Mouse (Mus musculus): Measurements from ENCODE around the gene Piga. TPM values are rescaled to one million over a fixed set of nuclear protein-coding genes. Genes with fewer than 3 reads are reported as not detected.

Piga gene
- polyA plus RNA-seq, 1 experiment from 2014 or later = 17.7 TPM

GRCm38 (mm10) chrX:164440140-164440539 is 20.6 kb downstream of the Piga start:
- DNase-seq (ENCODE audit: low spot score) (no peak), ATAC-seq (replicated peaks; ENCODE audit: low FRiP score) (no peak)
- H3K9ac ChIP-seq (ENCODE audit: low read length) = no peak overlapping the region
- 75% methylated on average over 2 of the region's 2 CpGs for WGBS
- H3K36me3 ChIP-seq (ENCODE audit: control insufficient read depth, insufficient read depth, low read length) = no peaks in the 10 kb centered on the region
- H3K27me3 ChIP-seq (ENCODE audit: control insufficient read depth, insufficient read depth, low read length) = peaks cover 2% of the 10 kb centered on the region; the same call in 1 of the 2 replicates
- H3K4me1 ChIP-seq (replicated peaks; ENCODE audit: control insufficient read depth, insufficient read depth, low read length) = no peaks in the 10 kb centered on the region
- no peaks in the 10 kb centered on the region for H3K9me3 ChIP-seq (ENCODE audit: control insufficient read depth, low read length)
- H3K4me2 ChIP-seq (ENCODE audit: low read depth, low read length, severe bottlenecking) = no peak overlapping the region
- H3K27ac ChIP-seq (ENCODE audit: low read depth, low read length) = no peak overlapping the region
- H3K4me3 ChIP-seq (ENCODE audit: low read depth, low read length) = no peak overlapping the region

- no peak overlapping the region for H3K4me2 ChIP-seq (ENCODE audit: low read depth, low read length, severe bottlenecking)
- DNase-seq (ENCODE audit: low spot score) (no peak), ATAC-seq (replicated peaks; ENCODE audit: low FRiP score) (no peak)
- H3K27me3 ChIP-seq (ENCODE audit: control insufficient read depth, insufficient read depth, low read length) = peaks cover 2% of the 10 kb centered on the region; the same call in 1 of the 2 replicates
- H3K27ac ChIP-seq (ENCODE audit: low read depth, low read length) = no peak overlapping the region
- no peaks in the 10 kb centered on the region for H3K36me3 ChIP-seq (ENCODE audit: control insufficient read depth, insufficient read depth, low read length)
- no peak overlapping the region for H3K4me3 ChIP-seq (ENCODE audit: low read depth, low read length)
- no peaks in the 10 kb centered on the region for H3K4me1 ChIP-seq (replicated peaks; ENCODE audit: control insufficient read depth, insufficient read depth, low read length)
- WGBS = 81% methylated on average over 3 of the region's 3 CpGs
- no peaks in the 10 kb centered on the region for H3K9me3 ChIP-seq (ENCODE audit: control insufficient read depth, low read length)
- no peak overlapping the region for H3K9ac ChIP-seq (ENCODE audit: low read length)
Observed at GRCm38 (mm10) chrX:164440703-164441102, 21.1 kb downstream of the Piga start.

GRCm38 (mm10) chrX:164441306-164441705 is 21.7 kb downstream of the Piga start:
- DNase-seq (ENCODE audit: low spot score) (no peak), ATAC-seq (replicated peaks; ENCODE audit: low FRiP score) (no peak)
- H3K4me1 ChIP-seq (replicated peaks; ENCODE audit: control insufficient read depth, insufficient read depth, low read length) = no peaks in the 10 kb centered on the region
- WGBS = 82% methylated on average over 3 of the region's 3 CpGs
- no peaks in the 10 kb centered on the region for H3K36me3 ChIP-seq (ENCODE audit: control insufficient read depth, insufficient read depth, low read length)
- no peak overlapping the region for H3K4me2 ChIP-seq (ENCODE audit: low read depth, low read length, severe bottlenecking)
- no peak overlapping the region for H3K27ac ChIP-seq (ENCODE audit: low read depth, low read length)
- no peak overlapping the region for H3K9ac ChIP-seq (ENCODE audit: low read length)
- H3K9me3 ChIP-seq (ENCODE audit: control insufficient read depth, low read length) = no peaks in the 10 kb centered on the region
- no peak overlapping the region for H3K4me3 ChIP-seq (ENCODE audit: low read depth, low read length)
- H3K27me3 ChIP-seq (ENCODE audit: control insufficient read depth, insufficient read depth, low read length) = peaks cover 2% of the 10 kb centered on the region; the same call in 1 of the 2 replicates

GRCm38 (mm10) chrX:164445601-164446000 is 26.0 kb downstream of the Piga start:
- Histone ChIP-seq H3K4me2 (ENCODE audit: low read depth, low read length, severe bottlenecking) (no peak overlapping the region), H3K27ac (ENCODE audit: low read depth, low read length) (no peak overlapping the region), H3K27me3 (ENCODE audit: control insufficient read depth, insufficient read depth, low read length) (no peaks in the 10 kb centered on the region; the same call in 1 of the 2 replicates), H3K9me3 (ENCODE audit: control insufficient read depth, low read length) (no peaks in the 10 kb centered on the region), H3K9ac (ENCODE audit: low read length) (no peak overlapping the region), H3K4me1 (replicated peaks; ENCODE audit: control insufficient read depth, insufficient read depth, low read length) (no peaks in the 10 kb centered on the region), H3K36me3 (ENCODE audit: control insufficient read depth, insufficient read depth, low read length) (no peaks in the 10 kb centered on the region), H3K4me3 (ENCODE audit: low read depth, low read length) (no peak overlapping the region)
- ATAC-seq (replicated peaks; ENCODE audit: low FRiP score) (no peak), DNase-seq (ENCODE audit: low spot score) (no peak)
- 85% methylated on average over 12 of the region's 12 CpGs for WGBS

GRCm38 (mm10) chrX:164446106-164446551 is 26.5 kb downstream of the Piga start:
- no peak overlapping the region for H3K4me2 ChIP-seq (ENCODE audit: low read depth, low read length, severe bottlenecking)
- no peaks in the 10 kb centered on the region for H3K9me3 ChIP-seq (ENCODE audit: control insufficient read depth, low read length)
- DNase-seq (ENCODE audit: low spot score) (no peak), ATAC-seq (replicated peaks; ENCODE audit: low FRiP score) (no peak)
- no peaks in the 10 kb centered on the region for H3K36me3 ChIP-seq (ENCODE audit: control insufficient read depth, insufficient read depth, low read length)
- no peak overlapping the region for H3K4me3 ChIP-seq (ENCODE audit: low read depth, low read length)
- H3K27me3 ChIP-seq (ENCODE audit: control insufficient read depth, insufficient read depth, low read length) = no peaks in the 10 kb centered on the region
- 82% methylated on average over 10 of the region's 10 CpGs for WGBS
- H3K9ac ChIP-seq (ENCODE audit: low read length) = no peak overlapping the region
- no peaks in the 10 kb centered on the region for H3K4me1 ChIP-seq (replicated peaks; ENCODE audit: control insufficient read depth, insufficient read depth, low read length)
- no peak overlapping the region for H3K27ac ChIP-seq (ENCODE audit: low read depth, low read length)

- Histone ChIP-seq H3K9me3 (ENCODE audit: control insufficient read depth, low read length) (no peaks in the 10 kb centered on the region), H3K4me1 (replicated peaks; ENCODE audit: control insufficient read depth, insufficient read depth, low read length) (no peaks in the 10 kb centered on the region), H3K36me3 (ENCODE audit: control insufficient read depth, insufficient read depth, low read length) (no peaks in the 10 kb centered on the region), H3K9ac (ENCODE audit: low read length) (no peak overlapping the region), H3K27ac (ENCODE audit: low read depth, low read length) (no peak overlapping the region), H3K4me2 (ENCODE audit: low read depth, low read length, severe bottlenecking) (no peak overlapping the region), H3K27me3 (ENCODE audit: control insufficient read depth, insufficient read depth, low read length) (no peaks in the 10 kb centered on the region), H3K4me3 (ENCODE audit: low read depth, low read length) (no peak overlapping the region)
- ATAC-seq (replicated peaks; ENCODE audit: low FRiP score) = no peak
- 92% methylated on average over 9 of the region's 9 CpGs for WGBS
- no peak for DNase-seq (ENCODE audit: low spot score)
Observed at GRCm38 (mm10) chrX:164446835-164447681, 27.5 kb downstream of the Piga start.

GRCm38 (mm10) chrX:164447682-164448071 is 28.1 kb downstream of the Piga start:
- no peak overlapping the region for H3K27ac ChIP-seq (ENCODE audit: low read depth, low read length)
- no peaks in the 10 kb centered on the region for H3K4me1 ChIP-seq (replicated peaks; ENCODE audit: control insufficient read depth, insufficient read depth, low read length)
- H3K36me3 ChIP-seq (ENCODE audit: control insufficient read depth, insufficient read depth, low read length) = no peaks in the 10 kb centered on the region
- no peak overlapping the region for H3K4me2 ChIP-seq (ENCODE audit: low read depth, low read length, severe bottlenecking)
- H3K9ac ChIP-seq (ENCODE audit: low read length) = no peak overlapping the region
- no peak for ATAC-seq (replicated peaks; ENCODE audit: low FRiP score)
- 91% methylated on average over 2 of the region's 2 CpGs for WGBS
- H3K27me3 ChIP-seq (ENCODE audit: control insufficient read depth, insufficient read depth, low read length) = no peaks in the 10 kb centered on the region
- H3K4me3 ChIP-seq (ENCODE audit: low read depth, low read length) = no peak overlapping the region
- DNase-seq (ENCODE audit: low spot score) = no peak
- H3K9me3 ChIP-seq (ENCODE audit: control insufficient read depth, low read length) = no peaks in the 10 kb centered on the region

- DNase-seq (ENCODE audit: low spot score) = no peak
- H3K27me3 ChIP-seq (ENCODE audit: control insufficient read depth, insufficient read depth, low read length) = no peaks in the 10 kb centered on the region
- no peak for ATAC-seq (replicated peaks; ENCODE audit: low FRiP score)
Observed at GRCm38 (mm10) chrX:164449201-164449600, 29.6 kb downstream of the Piga start.

More at GRCm38 (mm10) chrX:164449201-164449600, 29.6 kb downstream of the Piga start:
- Histone ChIP-seq H3K36me3 (ENCODE audit: control insufficient read depth, insufficient read depth, low read length) (no peaks in the 10 kb centered on the region), H3K9me3 (ENCODE audit: control insufficient read depth, low read length) (no peaks in the 10 kb centered on the region), H3K4me1 (replicated peaks; ENCODE audit: control insufficient read depth, insufficient read depth, low read length) (no peaks in the 10 kb centered on the region), H3K27ac (ENCODE audit: low read depth, low read length) (no peak overlapping the region), H3K4me3 (ENCODE audit: low read depth, low read length) (no peak overlapping the region), H3K9ac (ENCODE audit: low read length) (no peak overlapping the region), H3K4me2 (ENCODE audit: low read depth, low read length, severe bottlenecking) (no peak overlapping the region)
- WGBS = 44% methylated on average over 3 of the region's 3 CpGs
